Mouse (Mus musculus) limb, embryonic 10.5 days (tissue): ENCODE measurements around the gene Hba-a1. TPM values are rescaled to one million over a fixed set of nuclear protein-coding genes. Genes with fewer than 3 reads are reported as not detected.
"Not testable (repeated sequence)": the region's sequence is repeated elsewhere in the genome, so short reads cannot be mapped to it uniquely, and the experiment has no call there.

Experiments
- DNase-seq: peaks from one replicate; pipeline ENCODE4 v3.0.0-alpha.2; 2017; ENCODE audit warnings: low spot score
- H3K27ac ChIP-seq: fragments of 300-500 bp; sonication (generic); 2 replicates; pipeline ENCODE4 v1.5.1; 2016; ENCODE audit warnings: mild to moderate bottlenecking
- H3K27me3 ChIP-seq: fragments of 300-500 bp; sonication (generic); 2 replicates; pipeline ENCODE4 v1.6.1; 2016; ENCODE audit warnings: low read depth, mild to moderate bottlenecking; ENCODE audit not compliant: poor library complexity, severe bottlenecking
- H3K36me3 ChIP-seq: fragments of 300-500 bp; sonication (generic); 2 replicates; pipeline ENCODE4 v1.6.1; 2016; ENCODE audit warnings: mild to moderate bottlenecking, moderate library complexity
- H3K4me1 ChIP-seq: fragments of 300-500 bp; sonication (generic); 2 replicates; pipeline ENCODE4 v1.6.1; 2016
- H3K4me3 ChIP-seq: fragments of 300-500 bp; sonication (generic); 2 replicates; pipeline ENCODE4 v1.5.1; 2016; ENCODE audit warnings: mild to moderate bottlenecking, moderate library complexity
- H3K9me3 ChIP-seq: fragments of 300-500 bp; sonication (generic); replicated peaks from 2 replicates; pipeline ENCODE4 v1.6.1; 2016; ENCODE audit warnings: mild to moderate bottlenecking
- WGBS: fragments of 180-500 bp; shearing (Covaris S2); methylation state at CpG from one replicate; pipeline ENCODE4 v1.1.7; 2016; 5-methylcytosine and 5-hydroxymethylcytosine counted together
- polyA plus RNA-seq: library from polyadenylated mRNA; unstranded; fragments of >200 nt; fragmentation: Nextera tagmentation; extraction: Ambion mirVana; gene quantifications from 2 replicates; pipeline ENCODE4 v1.2.1, GENCODE M21; 2016

Gene Hba-a1
- polyA plus RNA-seq, 1 experiment from 2014 or later = 1,811 TPM

DNA sequence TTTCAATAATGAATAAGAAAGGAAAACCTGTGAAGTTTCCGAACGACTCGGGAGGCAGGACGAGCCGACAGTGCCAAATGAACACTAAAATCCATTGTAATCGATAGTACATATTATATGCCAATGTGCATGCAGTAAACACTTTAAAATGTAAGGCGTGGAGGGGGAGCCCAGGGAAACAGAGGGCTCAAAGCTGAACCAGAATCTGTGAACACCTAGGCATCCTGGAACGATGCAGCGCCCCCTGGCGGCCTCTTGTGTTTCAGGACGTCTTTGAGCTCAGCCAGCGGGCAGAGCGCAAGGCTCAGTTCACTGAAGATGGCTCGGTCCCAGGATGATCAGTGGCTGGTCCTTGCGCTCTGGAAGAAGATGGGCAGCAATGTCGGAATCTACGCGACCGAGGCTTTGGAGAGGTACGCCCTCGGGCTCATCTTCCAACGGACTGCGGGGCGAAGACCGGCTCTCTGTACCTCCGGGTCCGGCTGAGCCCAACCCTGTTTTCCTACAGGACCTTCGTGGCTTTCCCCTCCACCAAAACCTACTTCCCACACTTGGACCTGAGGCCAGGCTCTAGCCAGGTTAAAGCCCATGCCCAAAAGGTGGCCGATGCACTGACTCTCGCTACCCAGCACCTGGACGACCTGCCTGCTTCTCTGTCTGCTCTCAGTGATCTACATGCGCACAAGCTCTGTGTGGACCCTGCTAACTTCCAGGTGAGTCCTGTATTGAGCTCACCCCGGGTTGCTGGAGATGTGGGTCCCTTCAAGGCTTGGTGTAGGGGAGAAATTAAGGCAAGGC, 3.6 kb downstream of the Hba-a1 start, which contains the start of gene Hbq1b:
TSS of gene Hbq1b (plus strand) at position 271 of the 798 bp plus-strand sequence.
- H3K36me3 ChIP-seq, H3K9me3 ChIP-seq, H3K27ac ChIP-seq, H3K4me1 ChIP-seq: not testable (repeated sequence)
- 22% methylated on average over 32 of the region's 33 CpGs for WGBS
- peaks cover 15% of the 10 kb centered on the region for H3K27me3 ChIP-seq
- H3K4me3 ChIP-seq = peak within 1 kb of the TSS; percentile 38
- peak; percentile 77 for DNase-seq

DNA sequence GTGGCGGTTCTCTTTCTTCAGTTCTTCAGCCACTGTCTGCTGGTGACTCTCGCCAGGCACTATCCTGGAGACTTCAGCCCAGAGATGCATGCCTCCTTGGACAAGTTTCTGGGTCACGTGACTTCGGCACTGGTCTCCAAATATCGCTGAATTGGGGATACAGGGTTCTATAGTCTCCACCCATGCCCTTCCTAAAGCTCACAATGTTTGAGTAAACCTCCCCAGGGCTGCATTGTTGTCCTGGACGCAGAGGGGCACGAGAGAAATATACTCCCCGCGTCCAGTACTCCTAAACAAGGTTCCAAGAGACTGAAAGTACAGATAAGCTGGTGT, 4.1 kb downstream of the Hba-a1 start:
- Histone ChIP-seq H3K9me3 (no peaks in the 10 kb centered on the region), H3K27me3 (peaks cover 15% of the 10 kb centered on the region), H3K4me3 (no peak overlapping the region), H3K4me1 (no peaks in the 10 kb centered on the region), H3K36me3 (no peaks in the 10 kb centered on the region), H3K27ac (no peak overlapping the region)
- WGBS = 69% methylated on average over 9 of the region's 9 CpGs
- no peak for DNase-seq

DNA sequence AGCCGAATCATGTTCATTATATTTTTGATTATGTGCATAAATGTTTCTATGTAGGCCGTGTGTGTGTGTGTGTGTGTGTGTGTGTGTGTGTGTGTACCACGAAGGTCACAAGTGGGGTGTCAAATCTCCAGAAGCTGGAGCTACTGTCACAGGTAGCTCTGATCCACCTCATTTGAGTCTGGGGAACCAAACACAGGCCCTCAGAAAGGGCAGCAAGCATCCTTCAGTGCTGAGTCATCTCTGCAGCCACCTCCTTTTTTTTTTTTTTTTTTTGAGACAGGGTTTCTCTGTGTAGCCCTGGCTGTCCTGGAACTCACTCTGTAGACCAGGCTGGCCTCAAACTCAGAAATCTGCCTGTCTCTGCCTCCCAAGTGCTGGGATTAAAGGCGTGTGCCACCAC, 9.5 kb downstream of the Hba-a1 start:
- not testable (repeated sequence) for H3K36me3 ChIP-seq, DNase-seq, H3K4me1 ChIP-seq, H3K9me3 ChIP-seq, H3K27me3 ChIP-seq, H3K27ac ChIP-seq, H3K4me3 ChIP-seq
- 89% methylated on average over 4 of the region's 4 CpGs for WGBS

DNA sequence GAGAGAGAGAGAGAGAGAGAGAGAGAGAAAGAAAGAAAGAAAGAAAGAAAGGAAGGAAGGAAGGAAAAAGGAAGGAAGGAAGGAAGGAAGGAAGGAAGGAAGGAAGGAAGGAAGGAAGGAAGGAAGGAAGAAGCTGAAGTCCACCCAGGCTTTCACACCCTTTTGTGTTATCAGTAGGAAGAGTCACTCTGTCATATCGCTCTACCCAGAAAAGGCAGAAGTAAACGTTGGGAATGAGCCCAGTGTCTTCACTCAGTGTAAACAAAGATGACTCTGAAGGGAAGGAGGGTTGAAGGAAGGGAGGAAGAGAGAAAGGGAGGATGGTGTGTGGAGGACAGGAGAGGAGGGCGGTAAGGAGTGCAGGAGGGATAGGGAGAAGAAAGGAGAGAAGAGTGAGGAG, 10.2 kb downstream of the Hba-a1 start:
- not testable (repeated sequence) for H3K27ac ChIP-seq, H3K4me1 ChIP-seq, H3K27me3 ChIP-seq, H3K9me3 ChIP-seq, H3K36me3 ChIP-seq, DNase-seq, H3K4me3 ChIP-seq
- 68% methylated on average over 3 of the region's 3 CpGs for WGBS

DNA sequence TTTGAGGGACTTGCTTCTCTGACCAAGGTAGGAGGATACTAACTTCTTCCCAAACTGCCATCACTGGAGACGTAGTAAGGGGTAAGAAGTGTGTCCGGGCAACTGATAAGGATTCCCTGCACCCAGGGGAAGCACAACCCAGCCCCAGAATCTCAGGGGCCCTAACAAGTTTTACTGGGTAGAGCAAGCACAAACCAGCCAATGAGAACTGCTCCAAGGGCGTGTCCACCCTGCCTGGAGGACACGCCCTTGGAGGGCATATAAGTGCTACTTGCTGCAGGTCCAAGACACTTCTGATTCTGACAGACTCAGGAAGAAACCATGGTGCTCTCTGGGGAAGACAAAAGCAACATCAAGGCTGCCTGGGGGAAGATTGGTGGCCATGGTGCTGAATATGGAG, 12.9 kb downstream of the Hba-a1 start, which contains the start of gene Hba-a2:
TSS of gene Hba-a2 (plus strand) at position 287 of the 400 bp plus-strand sequence.
- not testable (repeated sequence) for H3K9me3 ChIP-seq, H3K27me3 ChIP-seq, H3K36me3 ChIP-seq, H3K4me3 ChIP-seq, DNase-seq, H3K27ac ChIP-seq, H3K4me1 ChIP-seq
- no CpG with 5 or more reads among the region's 4 CpGs for WGBS

DNA sequence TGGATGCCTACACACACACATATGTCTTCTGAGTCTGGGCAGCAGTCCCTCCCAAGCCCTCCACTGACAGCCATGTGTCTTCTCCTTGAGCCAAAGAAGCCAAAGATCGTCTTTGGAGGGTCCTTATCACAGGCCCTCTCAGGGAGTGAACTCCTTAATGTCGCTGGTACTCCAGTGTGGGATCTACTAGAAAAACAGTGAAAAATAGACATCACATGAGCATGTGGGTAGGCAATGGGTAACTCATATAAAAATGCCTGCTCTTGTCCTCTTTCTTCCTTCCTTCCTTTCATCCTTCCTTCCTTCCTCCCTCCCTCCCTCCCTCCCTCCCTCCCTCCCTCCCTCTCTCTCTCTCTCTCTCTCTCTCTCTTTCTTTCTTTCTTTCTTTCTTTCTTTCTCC, 14.1 kb downstream of the Hba-a1 start:
- H3K36me3 ChIP-seq, H3K4me3 ChIP-seq, H3K9me3 ChIP-seq, DNase-seq, H3K4me1 ChIP-seq, H3K27ac ChIP-seq: not testable (repeated sequence)
- 40% methylated on average over 2 of the region's 2 CpGs for WGBS
- H3K27me3 ChIP-seq = peaks cover 18% of the 10 kb centered on the region

DNA sequence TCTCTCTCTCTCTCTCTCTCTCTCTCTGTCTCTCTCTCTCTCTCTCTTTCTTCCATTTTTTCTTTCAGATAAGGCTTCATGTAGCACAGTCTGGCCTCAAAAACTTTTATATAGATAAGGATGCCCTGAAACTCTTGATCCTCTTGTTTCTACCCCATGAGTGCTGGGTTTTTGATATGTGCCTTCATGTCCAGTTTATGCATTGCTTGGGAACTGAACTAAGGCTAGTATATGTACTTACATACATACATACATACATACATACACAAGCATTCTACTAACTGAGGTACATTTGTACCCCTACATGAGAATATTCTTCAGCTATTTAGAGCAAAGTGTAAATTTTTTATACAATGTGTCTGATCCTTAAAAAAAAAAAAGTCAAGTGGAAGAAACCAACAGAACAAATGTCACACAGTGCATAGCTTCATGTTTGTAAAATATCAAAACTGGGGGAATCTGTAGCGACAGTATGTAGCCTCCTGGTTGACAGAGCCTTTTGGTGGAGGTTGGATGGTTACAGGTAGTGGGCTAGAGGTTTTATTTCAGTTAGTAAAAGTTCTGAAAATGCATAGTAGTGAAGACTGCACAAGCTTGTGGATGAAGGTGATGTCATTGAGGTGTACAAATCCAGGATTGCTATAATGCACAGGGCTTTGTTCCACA, 14.7 kb downstream of the Hba-a1 start:
- no peak overlapping the region for H3K27ac ChIP-seq
- peaks cover 3% of the 10 kb centered on the region; the same call in 1 of the 2 replicates for H3K4me1 ChIP-seq
- 90% methylated on average over 1 of the region's 1 CpGs for WGBS
- H3K9me3 ChIP-seq = no peaks in the 10 kb centered on the region
- no peak for DNase-seq
- peaks cover 19% of the 10 kb centered on the region for H3K27me3 ChIP-seq
- no peaks in the 10 kb centered on the region for H3K36me3 ChIP-seq
- H3K4me3 ChIP-seq = no peak overlapping the region

DNA sequence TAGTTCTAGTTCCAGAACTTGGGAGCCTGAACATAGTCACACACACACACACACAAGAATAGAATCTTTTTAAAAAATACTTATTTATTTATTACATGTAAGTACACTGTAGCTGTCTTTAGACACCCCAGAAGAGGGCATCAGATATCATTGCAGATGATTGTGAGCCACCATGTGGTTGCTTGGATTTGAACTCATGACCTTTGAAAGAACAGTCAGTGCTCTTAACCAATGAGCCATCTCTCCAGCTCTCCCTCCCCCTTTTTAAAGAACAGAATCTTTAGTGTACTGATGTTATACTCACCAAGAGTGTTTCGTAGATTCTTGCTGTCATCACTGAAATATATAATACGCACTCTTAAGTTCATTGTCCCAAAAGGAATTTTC, 15.2 kb downstream of the Hba-a1 start:
- no peak for DNase-seq
- Histone ChIP-seq H3K27ac (no peak overlapping the region), H3K4me1 (peaks cover 3% of the 10 kb centered on the region; the same call in 1 of the 2 replicates), H3K27me3 (peaks cover 19% of the 10 kb centered on the region), H3K36me3 (no peaks in the 10 kb centered on the region), H3K4me3 (no peak overlapping the region), H3K9me3 (no peaks in the 10 kb centered on the region)
- WGBS = 94% methylated on average over 2 of the region's 2 CpGs

DNA sequence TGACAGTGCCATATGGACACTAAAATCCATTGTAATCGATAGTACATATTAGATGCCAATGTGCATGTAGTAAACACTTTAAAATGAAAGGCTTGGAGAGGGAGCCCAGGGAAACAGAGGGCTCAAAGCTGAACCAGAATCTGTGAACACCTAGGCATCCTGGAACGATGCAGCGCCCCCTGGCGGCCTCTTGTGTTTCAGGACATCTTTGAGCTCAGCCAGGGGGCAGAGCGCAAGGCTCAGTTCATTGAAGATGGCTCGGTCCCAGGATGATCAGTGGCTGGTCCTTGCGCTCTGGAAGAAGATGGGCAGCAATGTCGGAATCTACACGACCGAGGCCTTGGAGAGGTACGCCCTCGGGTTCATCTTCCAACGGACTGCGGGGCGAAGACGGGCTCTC, 16.6 kb downstream of the Hba-a1 start, which contains the start of gene Hbq1a:
TSS of gene Hbq1a (plus strand) at position 205 of the 400 bp plus-strand sequence.
- not testable (repeated sequence) for H3K36me3 ChIP-seq, H3K4me1 ChIP-seq, H3K9me3 ChIP-seq, H3K27ac ChIP-seq
- peaks cover 19% of the 10 kb centered on the region for H3K27me3 ChIP-seq
- DNase-seq = peak; percentile 72
- 6% methylated on average over 16 of the region's 16 CpGs for WGBS
- peak within 1 kb of the TSS; percentile 20; the same call in 1 of the 2 replicates for H3K4me3 ChIP-seq

DNA sequence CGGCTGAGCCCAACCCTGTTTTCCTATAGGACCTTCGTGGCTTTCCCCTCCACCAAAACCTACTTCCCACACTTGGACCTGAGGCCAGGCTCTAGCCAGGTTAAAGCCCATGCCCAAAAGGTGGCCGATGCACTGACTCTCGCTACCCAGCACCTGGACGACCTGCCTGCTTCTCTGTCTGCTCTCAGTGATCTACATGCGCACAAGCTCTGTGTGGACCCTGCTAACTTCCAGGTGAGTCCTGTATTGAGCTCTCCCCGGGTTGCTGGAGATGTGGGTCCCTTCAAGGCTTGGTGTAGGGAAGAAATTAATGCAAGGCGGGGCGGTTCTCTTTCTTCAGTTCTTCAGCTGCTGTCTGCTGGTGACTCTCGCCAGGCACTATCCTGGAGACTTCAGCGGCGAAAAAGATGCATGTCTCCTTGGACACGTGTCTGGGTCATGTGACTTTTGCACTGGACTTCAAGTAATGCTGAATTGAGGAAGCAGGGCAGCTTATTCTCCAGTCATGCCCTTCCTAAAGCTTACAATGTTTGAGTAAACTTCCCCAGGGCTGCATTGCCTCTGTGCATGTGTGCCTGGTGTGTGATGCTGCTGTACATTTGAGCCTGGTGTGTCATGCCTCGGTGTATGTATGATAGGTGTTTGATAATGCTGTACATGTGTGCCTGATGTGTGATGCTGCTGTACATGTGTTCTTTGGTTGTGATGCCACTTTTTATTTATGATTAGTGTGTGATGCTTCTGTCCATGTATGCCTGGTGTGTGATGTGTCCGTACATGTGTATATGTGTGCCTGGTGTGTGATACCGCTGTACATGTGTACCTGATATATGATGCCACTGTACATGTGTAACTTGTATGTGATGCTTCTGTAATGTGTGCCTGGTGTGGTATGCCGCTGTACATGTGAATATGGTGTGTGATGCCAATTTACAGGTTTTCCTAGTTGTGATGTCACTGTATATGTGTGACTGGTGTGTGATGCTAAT, 17.3 kb downstream of the Hba-a1 start:
- H3K4me1 ChIP-seq = peaks cover 3% of the 10 kb centered on the region; the same call in 1 of the 2 replicates
- 58% methylated on average over 16 of the region's 17 CpGs for WGBS
- H3K4me3 ChIP-seq = peak overlapping the region; percentile 20; the same call in 1 of the 2 replicates
- H3K9me3 ChIP-seq = no peaks in the 10 kb centered on the region
- peaks cover 19% of the 10 kb centered on the region for H3K27me3 ChIP-seq
- H3K27ac ChIP-seq = no peak overlapping the region
- DNase-seq = no peak
- H3K36me3 ChIP-seq = no peaks in the 10 kb centered on the region

DNA sequence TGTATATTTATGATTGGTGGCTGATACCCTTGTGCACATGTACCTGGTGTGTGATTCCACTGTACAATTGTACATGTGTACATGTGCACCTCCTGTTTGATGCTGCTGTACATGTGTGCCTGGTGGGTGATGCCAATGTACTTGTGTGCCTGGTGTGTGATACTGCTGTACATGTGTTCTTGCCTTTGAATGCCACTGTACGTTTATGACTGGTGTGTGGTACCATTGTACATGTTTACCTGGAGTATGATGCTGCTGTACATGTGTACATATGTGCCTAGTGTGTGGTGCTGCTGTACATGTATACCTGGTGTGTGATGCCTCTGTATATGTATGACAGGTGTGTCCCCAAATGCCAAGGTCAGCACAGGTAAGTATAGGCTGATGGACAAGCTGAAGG, 18.2 kb downstream of the Hba-a1 start:
- 82% methylated on average over 1 of the region's 1 CpGs for WGBS
- DNase-seq = no peak

DNA sequence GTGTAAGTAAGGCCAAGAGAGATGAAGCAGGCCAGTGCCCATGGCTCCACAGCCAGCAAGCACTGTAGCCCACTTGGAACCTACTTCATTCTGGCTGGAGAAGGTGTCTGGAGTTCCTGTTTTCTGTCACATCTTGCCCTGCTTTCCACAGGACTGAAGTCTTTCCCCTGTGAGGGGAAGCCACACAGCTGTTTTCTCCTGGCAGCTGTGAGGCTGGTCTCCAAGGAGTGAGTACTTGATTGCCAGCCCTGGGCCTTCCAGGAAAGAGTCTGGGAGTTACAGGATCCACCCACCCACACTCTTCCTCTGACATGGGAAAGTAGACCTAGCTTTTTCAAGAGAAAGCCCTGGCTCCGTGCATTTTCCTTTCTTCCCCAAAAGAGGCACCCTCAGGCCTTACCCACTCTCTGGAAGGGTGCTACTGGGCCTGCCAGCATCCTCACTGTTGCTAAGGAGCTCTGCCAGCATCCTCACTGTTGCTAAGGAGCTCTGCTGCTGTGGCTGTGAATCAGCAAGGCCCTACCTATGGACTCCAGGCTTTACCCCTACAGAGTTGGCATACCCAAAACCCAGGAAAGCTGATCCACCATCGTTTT, 19.6 kb downstream of the Hba-a1 start:
- 47% methylated on average over 2 of the region's 2 CpGs for WGBS

More for the DNA sequence above, 18.2 kb downstream of the Hba-a1 start:
- Histone ChIP-seq H3K4me1 (peaks cover 3% of the 10 kb centered on the region; the same call in 1 of the 2 replicates), H3K27ac (no peak overlapping the region), H3K4me3 (no peak overlapping the region), H3K27me3 (peaks cover 19% of the 10 kb centered on the region), H3K36me3 (no peaks in the 10 kb centered on the region), H3K9me3 (no peaks in the 10 kb centered on the region)

More for the DNA sequence above, 19.6 kb downstream of the Hba-a1 start:
- Histone ChIP-seq H3K27ac (no peak overlapping the region), H3K36me3 (no peaks in the 10 kb centered on the region), H3K27me3 (peaks cover 19% of the 10 kb centered on the region), H3K9me3 (no peaks in the 10 kb centered on the region), H3K4me3 (no peak overlapping the region), H3K4me1 (peaks cover 5% of the 10 kb centered on the region; the same call in 1 of the 2 replicates)
- DNase-seq = no peak
